Mouse (Mus musculus): ENCODE results near the gene Cd79b.
"Not testable (repeated sequence)": the region's sequence is repeated elsewhere in the genome, so short reads cannot be mapped to it uniquely, and the experiment has no call there.

Gene Cd79b

GRCm38 (mm10) chr11:106314333-106314812 lies at the start of gene Cd79b:
Gene Cd79b (minus strand): TSS chr11:106314762.
- DNase-seq (ENCODE audit: low spot score): no peak

GRCm38 (mm10) chr11:106359350-106359749 lies 44.8 kb upstream of the Cd79b start:
- DNase-seq (ENCODE audit: low spot score): no peak

GRCm38 (mm10) chr11:106355382-106356128 lies 41.0 kb upstream of the Cd79b start:
- DNase-seq (ENCODE audit: low spot score): no peak

GRCm38 (mm10) chr11:106354181-106354580 lies 39.6 kb upstream of the Cd79b start:
- DNase-seq (ENCODE audit: low spot score): no peak

- no peak for DNase-seq (ENCODE audit: low spot score)
Measured at GRCm38 (mm10) chr11:106353188-106353587, 38.6 kb upstream of the Cd79b start, which contains the start of gene Scn4a. Gene Scn4a (minus strand): TSS chr11:106353288.

- no peak for DNase-seq (ENCODE audit: low spot score)
Measured at GRCm38 (mm10) chr11:106351941-106352340, 37.4 kb upstream of the Cd79b start.

- DNase-seq (ENCODE audit: low spot score): no peak
Measured at GRCm38 (mm10) chr11:106351253-106351652, 36.7 kb upstream of the Cd79b start.

- no peak for DNase-seq (ENCODE audit: low spot score)
Measured at GRCm38 (mm10) chr11:106350853-106351252, 36.3 kb upstream of the Cd79b start.

- no peak for DNase-seq (ENCODE audit: low spot score)
Measured at GRCm38 (mm10) chr11:106349772-106350171, 35.2 kb upstream of the Cd79b start.

- no peak for DNase-seq (ENCODE audit: low spot score)
Measured at GRCm38 (mm10) chr11:106344910-106345309, 30.3 kb upstream of the Cd79b start.

- DNase-seq (ENCODE audit: low spot score): no peak
Measured at GRCm38 (mm10) chr11:106340990-106341520, 26.5 kb upstream of the Cd79b start.

- not testable (repeated sequence) for DNase-seq (ENCODE audit: low spot score)
Measured at GRCm38 (mm10) chr11:106339323-106339722, 24.8 kb upstream of the Cd79b start.

GRCm38 (mm10) chr11:106338870-106339269 lies 24.3 kb upstream of the Cd79b start:
- no peak for DNase-seq (ENCODE audit: low spot score)

- no peak for DNase-seq (ENCODE audit: low spot score)
Measured at GRCm38 (mm10) chr11:106338029-106338428, 23.5 kb upstream of the Cd79b start.

- no peak for DNase-seq (ENCODE audit: low spot score)
Measured at GRCm38 (mm10) chr11:106334066-106334465, 19.5 kb upstream of the Cd79b start.

GRCm38 (mm10) chr11:106332458-106332857 lies 17.9 kb upstream of the Cd79b start:
- no peak for DNase-seq (ENCODE audit: low spot score)

GRCm38 (mm10) chr11:106329682-106330081 lies 15.1 kb upstream of the Cd79b start:
- DNase-seq (ENCODE audit: low spot score): no peak

- no peak for DNase-seq (ENCODE audit: low spot score)
Measured at GRCm38 (mm10) chr11:106329128-106329527, 14.6 kb upstream of the Cd79b start.

GRCm38 (mm10) chr11:106328521-106328920 lies 14.0 kb upstream of the Cd79b start:
- DNase-seq (ENCODE audit: low spot score): no peak

GRCm38 (mm10) chr11:106326475-106326874 lies 11.9 kb upstream of the Cd79b start:
- DNase-seq (ENCODE audit: low spot score): no peak

GRCm38 (mm10) chr11:106325566-106326206 lies 11.1 kb upstream of the Cd79b start:
- no peak for DNase-seq (ENCODE audit: low spot score)

- no peak for DNase-seq (ENCODE audit: low spot score)
Measured at GRCm38 (mm10) chr11:106324858-106325257, 10.3 kb upstream of the Cd79b start.

Data from left cerebral cortex, adult 11 months (tissue).